Mouse (Mus musculus) lung, postnatal 0 days (tissue): ENCODE data around the gene Rps6kb2. TPM values are rescaled to one million over a fixed set of nuclear protein-coding genes. Genes with fewer than 3 reads are reported as not detected.

ENCODE experiments used
- ATAC-seq: fragments of 200-750 bp; cut with Nextera tagmentation; 2 replicates; pipeline ENCODE4 v1.8.0; 2017; ENCODE audit warnings: moderate library complexity
- DNase-seq: peaks from one replicate; pipeline ENCODE4 v3.0.0-alpha.2; 2016; ENCODE audit warnings: low spot score
- H3K27ac ChIP-seq: fragments of 300-500 bp; sonication (generic); 2 replicates; pipeline ENCODE4 v1.5.1; 2014; ENCODE audit warnings: antibody characterized with exemption, mild to moderate bottlenecking, low read length, mixed read lengths
- H3K27me3 ChIP-seq: fragments of 300-500 bp; sonication (generic); replicated peaks from 2 replicates; pipeline ENCODE4 v1.6.1; 2014; ENCODE audit warnings: low read length, mixed read lengths; ENCODE audit not compliant: insufficient read depth
- H3K36me3 ChIP-seq: fragments of 300-500 bp; sonication (generic); 2 replicates; pipeline ENCODE4 v1.6.1; 2014; ENCODE audit warnings: low read length, mixed read lengths; ENCODE audit not compliant: insufficient read depth
- H3K4me1 ChIP-seq: fragments of 300-500 bp; sonication (generic); 2 replicates; pipeline ENCODE4 v1.6.1; 2014; ENCODE audit warnings: antibody characterized with exemption, low read depth, low read length, mixed read lengths; ENCODE audit not compliant: insufficient read depth
- H3K4me2 ChIP-seq: fragments of 300-500 bp; sonication (generic); replicated peaks from 2 replicates; pipeline ENCODE4 v1.6.1; 2014; ENCODE audit warnings: low read depth, mild to moderate bottlenecking, low read length, moderate library complexity, mixed read lengths
- H3K4me3 ChIP-seq: fragments of 300-500 bp; sonication (generic); 2 replicates; pipeline ENCODE4 v1.5.1; 2014; ENCODE audit warnings: low read depth, low read length
- H3K9ac ChIP-seq: fragments of 300-500 bp; sonication (generic); replicated peaks from 2 replicates; pipeline ENCODE4 v1.6.1; 2014; ENCODE audit warnings: low read depth, mild to moderate bottlenecking
- H3K9me3 ChIP-seq: fragments of 300-500 bp; sonication (generic); 2 replicates; pipeline ENCODE4 v1.6.1; 2016; ENCODE audit warnings: low read length, mixed read lengths
- CTCF ChIP-seq: IDR thresholded peaks from 2 replicates; pipeline ENCODE4 v1.5.1; 2016; ENCODE audit warnings: antibody characterized with exemption, mild to moderate bottlenecking
- EP300 ChIP-seq: IDR thresholded peaks from 2 replicates; pipeline ENCODE4 v1.6.1; 2016; ENCODE audit warnings: antibody characterized with exemption, mild to moderate bottlenecking, control low read depth
- WGBS: fragments of 180-500 bp; shearing (Covaris S2); extraction: QIAGEN DNeasy Blood & Tissue Kit; methylation state at CpG from one replicate; pipeline ENCODE4 v1.1.7; 2014; 5-methylcytosine and 5-hydroxymethylcytosine counted together
- polyA plus RNA-seq: library from polyadenylated mRNA; unstranded; fragments of >200 nt; fragmentation: Nextera tagmentation; extraction: Ambion mirVana; gene quantifications from 2 replicates; pipeline ENCODE4 v1.2.1, GENCODE M21; 2015

Rps6kb2 gene
- polyA plus RNA-seq, 1 experiment from 2014 or later, result 35.1 TPM

GRCm38 (mm10) chr19:4119716-4120487 is 43.3 kb downstream of the Rps6kb2 start:
- Histone ChIP-seq H3K9me3 (no peaks in the 10 kb centered on the region), H3K4me3 (no peak overlapping the region), H3K9ac (0 out of 2 replicates have a peak overlapping the region, but pooled peaks have one; percentile 5), H3K27me3 (no peaks in the 10 kb centered on the region), H3K4me1 (peaks cover 5% of the 10 kb centered on the region; the same call in 1 of the 2 replicates), H3K4me2 (no peak overlapping the region), H3K27ac (no peak overlapping the region), H3K36me3 (peaks cover 6% of the 10 kb centered on the region; the same call in 1 of the 2 replicates)
- TF ChIP-seq EP300 (no peak), CTCF (no peak)
- DNase-seq (no peak), ATAC-seq (no peak)
- 70% methylated on average over 6 of the region's 6 CpGs for WGBS

- peaks cover 6% of the 10 kb centered on the region; the same call in 1 of the 2 replicates for H3K4me1 ChIP-seq
- H3K9me3 ChIP-seq, result no peaks in the 10 kb centered on the region
- H3K9ac ChIP-seq, result no peak overlapping the region
- no peak for TF ChIP-seq CTCF
- TF ChIP-seq EP300, result no peak
- H3K27me3 ChIP-seq, result no peaks in the 10 kb centered on the region
- no peak overlapping the region for H3K27ac ChIP-seq
- peaks cover 15% of the 10 kb centered on the region; the same call in 1 of the 2 replicates for H3K36me3 ChIP-seq
- no peak overlapping the region for H3K4me3 ChIP-seq
- no peak for ATAC-seq
- WGBS, result 92% methylated on average over 2 of the region's 2 CpGs
- no peak for DNase-seq
- no peak overlapping the region for H3K4me2 ChIP-seq
Measured at GRCm38 (mm10) chr19:4118350-4118749, 44.8 kb downstream of the Rps6kb2 start.

GRCm38 (mm10) chr19:4117006-4117405 is 46.1 kb downstream of the Rps6kb2 start:
- Histone ChIP-seq H3K9ac (no peak overlapping the region), H3K9me3 (no peaks in the 10 kb centered on the region), H3K27me3 (no peaks in the 10 kb centered on the region), H3K36me3 (peaks cover 16% of the 10 kb centered on the region; the same call in 1 of the 2 replicates), H3K4me2 (no peak overlapping the region), H3K27ac (no peak overlapping the region), H3K4me1 (peaks cover 7% of the 10 kb centered on the region; the same call in 1 of the 2 replicates), H3K4me3 (no peak overlapping the region)
- DNase-seq (no peak), ATAC-seq (no peak)
- TF ChIP-seq CTCF (no peak), EP300 (no peak)
- 96% methylated on average over 7 of the region's 7 CpGs for WGBS

- Histone ChIP-seq H3K4me3 (no peak overlapping the region), H3K4me2 (no peak overlapping the region), H3K36me3 (peaks cover 20% of the 10 kb centered on the region; the same call in 1 of the 2 replicates), H3K9me3 (no peaks in the 10 kb centered on the region), H3K27me3 (no peaks in the 10 kb centered on the region), H3K27ac (no peak overlapping the region), H3K4me1 (peaks cover 7% of the 10 kb centered on the region; the same call in 1 of the 2 replicates), H3K9ac (no peak overlapping the region)
- WGBS, result 86% methylated on average over 11 of the region's 11 CpGs
- DNase-seq (no peak), ATAC-seq (no peak)
- TF ChIP-seq EP300 (no peak), CTCF (no peak)
Measured at GRCm38 (mm10) chr19:4115816-4116215, 47.3 kb downstream of the Rps6kb2 start.

GRCm38 (mm10) chr19:4115144-4115543 is 48.0 kb downstream of the Rps6kb2 start:
- no peak for ATAC-seq
- H3K4me1 ChIP-seq, result 0 out of 2 replicates have a peak, but pooled peaks cover 2% of the 10 kb centered on the region
- no peaks in the 10 kb centered on the region for H3K9me3 ChIP-seq
- H3K4me2 ChIP-seq, result no peak overlapping the region
- no peak overlapping the region for H3K9ac ChIP-seq
- 93% methylated on average over 10 of the region's 10 CpGs for WGBS
- TF ChIP-seq CTCF (no peak), EP300 (no peak)
- H3K36me3 ChIP-seq, result peaks cover 20% of the 10 kb centered on the region; the same call in 1 of the 2 replicates
- no peak for DNase-seq
- no peak overlapping the region for H3K27ac ChIP-seq
- H3K4me3 ChIP-seq, result no peak overlapping the region
- no peaks in the 10 kb centered on the region for H3K27me3 ChIP-seq

- Histone ChIP-seq H3K4me1 (0 out of 2 replicates have a peak, but pooled peaks cover 2% of the 10 kb centered on the region), H3K9ac (no peak overlapping the region), H3K4me3 (no peak overlapping the region), H3K27ac (no peak overlapping the region), H3K27me3 (no peaks in the 10 kb centered on the region), H3K4me2 (no peak overlapping the region), H3K9me3 (no peaks in the 10 kb centered on the region), H3K36me3 (peaks cover 20% of the 10 kb centered on the region; the same call in 1 of the 2 replicates)
- WGBS, result 86% methylated on average over 10 of the region's 10 CpGs
- TF ChIP-seq EP300 (no peak), CTCF (no peak)
- DNase-seq, result no peak
- ATAC-seq, result no peak
Measured at GRCm38 (mm10) chr19:4114551-4114950, 48.6 kb downstream of the Rps6kb2 start.
